Mouse (Mus musculus): ENCODE data around the gene Lsg1. TPM values are rescaled to one million over a fixed set of nuclear protein-coding genes. Genes with fewer than 3 reads are reported as not detected.

The Lsg1 gene
- 10 to 100 TPM; 20.2 to 27.6 TPM for total RNA-seq (2023)

GRCm38 (mm10) chr16:30587494-30588327, at the start of gene Lsg1:
Gene Lsg1, minus strand, starts transcription at chr16:30587592.

GRCm38 (mm10) chr16:30599491-30600268, 12.3 kb upstream of the Lsg1 start, which contains the start of gene Fam43a:
Gene Fam43a, plus strand, starts transcription at chr16:30599723.

GRCm38 (mm10) chr16:30550748-30551192, 36.6 kb downstream of the Lsg1 start, which contains the start of gene Tmem44:
Gene Tmem44, minus strand, starts transcription at chr16:30550842.

Other genes starting within 250 kb of the Lsg1 start
- gene Atp13a3, start 181.6 kb downstream of the Lsg1 start, total RNA-seq (2023), result 10 to 100 TPM; 75.0 to 77.6 TPM
- not detected for gene Tmem44, start 36.8 kb downstream of the Lsg1 start, total RNA-seq (2023)
- 10 to 100 TPM; 19.1 to 27.8 TPM for gene Fam43a, start 12.1 kb upstream of the Lsg1 start, total RNA-seq (2023)

All from neutrophil, adult 83 days (primary cell).